Mouse (Mus musculus): ENCODE results near the gene Gm21518.
"Not testable (repeated sequence)": the region's sequence is repeated elsewhere in the genome, so short reads cannot be mapped to it uniquely, and the experiment has no call there.

Gene Gm21518

DNA sequence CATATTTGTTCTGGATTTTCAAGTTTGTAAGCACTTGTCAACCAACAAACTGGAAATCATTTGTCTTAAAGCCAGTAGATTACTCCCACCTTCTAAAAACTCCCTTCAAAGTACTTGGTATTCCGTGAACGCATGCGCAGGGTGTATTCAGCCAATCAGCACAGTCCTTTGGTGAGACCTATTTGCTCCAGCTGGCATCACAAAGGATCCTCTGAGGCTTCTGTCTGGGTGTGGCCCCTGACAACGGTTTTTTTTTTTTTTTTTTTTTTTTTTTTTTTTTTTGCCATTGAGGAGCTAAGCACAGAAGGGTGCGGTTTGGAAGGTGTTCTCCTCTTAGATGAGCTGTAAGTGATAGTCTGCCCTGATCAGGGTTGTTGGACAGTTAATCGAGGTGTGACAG lies at the start of gene Gm21518:
Gene Gm21518, plus strand, starts transcription at position 301 of the 400 bp plus-strand sequence.
- not testable (repeated sequence) for DNase-seq
